Mouse (Mus musculus): ENCODE data around the gene Akain1. TPM values are rescaled to one million over a fixed set of nuclear protein-coding genes. Genes with fewer than 3 reads are reported as not detected.

The Akain1 gene
- not detected for polyA plus RNA-seq (2014; fragmentation: Illumina TruSeq; extraction: RNeasy Lipid Tissue Mini Kit (QIAGEN cat#74804); ENCODE audit: low read depth, low replicate concordance)

DNA sequence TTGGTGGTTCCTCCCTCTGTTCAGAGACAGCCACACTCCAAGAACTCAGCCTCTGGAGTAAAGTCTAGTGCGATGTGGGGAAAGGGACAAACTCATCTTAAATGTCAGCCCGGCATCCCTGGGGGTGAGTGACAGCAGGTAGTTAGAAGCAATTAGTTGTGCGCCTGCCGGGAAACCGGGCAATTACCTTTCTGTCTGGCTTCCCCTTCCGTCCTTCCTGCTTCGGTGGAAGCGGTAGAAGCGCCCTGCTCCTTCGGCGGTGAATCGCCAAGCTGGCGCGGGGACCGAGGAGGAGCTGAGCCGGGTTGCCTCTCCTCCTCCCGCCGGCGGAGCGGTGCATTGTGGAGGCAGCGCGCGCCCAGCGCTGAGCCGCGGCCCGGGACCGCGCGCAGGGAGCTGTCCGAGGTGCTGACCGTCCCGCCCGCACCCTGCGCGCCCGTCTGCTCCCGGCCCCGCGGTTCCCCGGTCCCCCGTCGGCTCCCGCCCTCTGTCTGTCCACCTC lies at the start of gene Akain1:
Gene Akain1, plus strand, starts transcription at position 337 of the 502 bp plus-strand sequence.

Other genes starting within 250 kb of the Akain1 start
- 28.9 TPM for gene Zbtb14, start 56.3 kb upstream of the Akain1 start, polyA plus RNA-seq (2014; fragmentation: Illumina TruSeq; extraction: RNeasy Lipid Tissue Mini Kit (QIAGEN cat#74804); ENCODE audit: low read depth, low replicate concordance)

All from sigmoid colon, adult 10 weeks (tissue).